Mouse (Mus musculus) heart, embryonic 16.5 days (tissue): ENCODE measurements around the gene Cux1. TPM values are rescaled to one million over a fixed set of nuclear protein-coding genes. Genes with fewer than 3 reads are reported as not detected.

Source experiments
- ATAC-seq: fragments of 200-750 bp; cut with Nextera tagmentation; replicated peaks from 2 replicates; pipeline ENCODE4 v1.8.0; 2017; ENCODE audit warnings: moderate number of reproducible peaks; ENCODE audit not compliant: insufficient read depth, low FRiP score; ENCODE audit errors: extremely low read depth
- H3K27ac ChIP-seq: fragments of 300-500 bp; sonication (generic); 2 replicates; pipeline ENCODE4 v1.5.1; 2014; ENCODE audit warnings: mild to moderate bottlenecking, low read length, control low read depth, moderate library complexity
- H3K27me3 ChIP-seq: fragments of 300-500 bp; sonication (generic); 2 replicates; pipeline ENCODE4 v1.6.1; 2014; ENCODE audit warnings: low read length, mixed read lengths; ENCODE audit not compliant: control insufficient read depth, insufficient read depth
- H3K36me3 ChIP-seq: fragments of 300-500 bp; sonication (generic); 2 replicates; pipeline ENCODE4 v1.6.1; 2014; ENCODE audit not compliant: control insufficient read depth, insufficient read depth
- H3K4me1 ChIP-seq: fragments of 300-500 bp; sonication (generic); 2 replicates; pipeline ENCODE4 v1.6.1; 2014; ENCODE audit warnings: low read length, mixed read lengths; ENCODE audit not compliant: control insufficient read depth, insufficient read depth
- H3K4me2 ChIP-seq: fragments of 300-500 bp; sonication (generic); 2 replicates; pipeline ENCODE4 v1.6.1; 2014; ENCODE audit warnings: low read depth, mild to moderate bottlenecking, control low read depth, low read length
- H3K4me3 ChIP-seq: fragments of 300-500 bp; sonication (generic); 2 replicates; pipeline ENCODE4 v1.5.1; 2014; ENCODE audit warnings: mild to moderate bottlenecking, control low read depth, low read length
- H3K9ac ChIP-seq: fragments of 300-500 bp; sonication (generic); 2 replicates; pipeline ENCODE4 v1.6.1; 2014; ENCODE audit warnings: low read length, control low read depth
- H3K9me3 ChIP-seq: fragments of 300-500 bp; sonication (generic); replicated peaks from 2 replicates; pipeline ENCODE4 v1.6.1; 2016; ENCODE audit warnings: low read length; ENCODE audit not compliant: control insufficient read depth
- WGBS: fragments of 180-500 bp; shearing (Covaris S2); extraction: QIAGEN DNeasy Blood & Tissue Kit; methylation state at CpG from one replicate; pipeline ENCODE4 v1.1.7; 2014; 5-methylcytosine and 5-hydroxymethylcytosine counted together
- polyA plus RNA-seq: library from polyadenylated mRNA; unstranded; fragments of >200 nt; fragmentation: Nextera tagmentation; extraction: Ambion mirVana; gene quantifications from 2 replicates; pipeline ENCODE4 v1.2.1, GENCODE M21; 2015

Cux1 gene
- polyA plus RNA-seq, 1 experiment from 2014 or later = 89.0 TPM

- Histone ChIP-seq H3K4me3 (peak overlapping the region; percentile 5; the same call in 1 of the 2 replicates), H3K4me1 (peaks cover 31% of the 10 kb centered on the region), H3K27ac (peak overlapping the region; percentile 97), H3K36me3 (no peaks in the 10 kb centered on the region), H3K4me2 (peak overlapping the region; percentile 58), H3K9me3 (no peaks in the 10 kb centered on the region), H3K9ac (peak overlapping the region; percentile 66), H3K27me3 (no peaks in the 10 kb centered on the region)
- WGBS = 16% methylated on average over 13 of the region's 13 CpGs
- ATAC-seq = peak; percentile 65
Observed at GRCm38 (mm10) chr5:136427772-136428497, 139.4 kb downstream of the Cux1 start.

- Histone ChIP-seq H3K4me2 (peak overlapping the region; percentile 58), H3K27me3 (no peaks in the 10 kb centered on the region), H3K4me3 (peak overlapping the region; percentile 5; the same call in 1 of the 2 replicates), H3K27ac (peak overlapping the region; percentile 97), H3K9ac (peak overlapping the region; percentile 66), H3K36me3 (no peaks in the 10 kb centered on the region), H3K9me3 (no peaks in the 10 kb centered on the region), H3K4me1 (peaks cover 31% of the 10 kb centered on the region)
- peak; percentile 8; the same call in 1 of the 2 replicates for ATAC-seq
- WGBS = 39% methylated on average over 4 of the region's 4 CpGs
Observed at GRCm38 (mm10) chr5:136427121-136427771, 140.0 kb downstream of the Cux1 start.

GRCm38 (mm10) chr5:136422948-136423347 is 144.3 kb downstream of the Cux1 start:
- WGBS = 89% methylated on average over 2 of the region's 2 CpGs
- Histone ChIP-seq H3K9me3 (no peaks in the 10 kb centered on the region), H3K27me3 (no peaks in the 10 kb centered on the region), H3K9ac (no peak overlapping the region), H3K4me1 (peaks cover 23% of the 10 kb centered on the region), H3K4me3 (no peak overlapping the region), H3K4me2 (no peak overlapping the region), H3K27ac (no peak overlapping the region), H3K36me3 (no peaks in the 10 kb centered on the region)
- ATAC-seq = no peak

GRCm38 (mm10) chr5:136421885-136422284 is 145.4 kb downstream of the Cux1 start:
- H3K4me2 ChIP-seq = no peak overlapping the region
- WGBS = 52% methylated on average over 3 of the region's 3 CpGs
- ATAC-seq = no peak

GRCm38 (mm10) chr5:136421316-136421715 is 146.0 kb downstream of the Cux1 start:
- Histone ChIP-seq H3K36me3 (no peaks in the 10 kb centered on the region), H3K9me3 (no peaks in the 10 kb centered on the region), H3K4me2 (no peak overlapping the region), H3K4me1 (peaks cover 10% of the 10 kb centered on the region), H3K4me3 (no peak overlapping the region), H3K27me3 (no peaks in the 10 kb centered on the region), H3K9ac (no peak overlapping the region), H3K27ac (no peak overlapping the region)
- WGBS = 82% methylated on average over 3 of the region's 3 CpGs
- no peak for ATAC-seq

More at GRCm38 (mm10) chr5:136421885-136422284, 145.4 kb downstream of the Cux1 start:
- H3K9me3 ChIP-seq = no peaks in the 10 kb centered on the region
- no peaks in the 10 kb centered on the region for H3K36me3 ChIP-seq
- H3K9ac ChIP-seq = no peak overlapping the region
- no peak overlapping the region for H3K4me3 ChIP-seq
- H3K27ac ChIP-seq = no peak overlapping the region
- peaks cover 15% of the 10 kb centered on the region for H3K4me1 ChIP-seq
- H3K27me3 ChIP-seq = no peaks in the 10 kb centered on the region

GRCm38 (mm10) chr5:136420342-136420741 is 146.9 kb downstream of the Cux1 start:
- no peaks in the 10 kb centered on the region for H3K27me3 ChIP-seq
- H3K4me3 ChIP-seq = no peak overlapping the region
- H3K27ac ChIP-seq = no peak overlapping the region
- no peaks in the 10 kb centered on the region for H3K36me3 ChIP-seq
- no peak overlapping the region for H3K9ac ChIP-seq
- H3K4me1 ChIP-seq = peaks cover 15% of the 10 kb centered on the region
- H3K4me2 ChIP-seq = no peak overlapping the region
- 75% methylated on average over 3 of the region's 3 CpGs for WGBS
- ATAC-seq = no peak
- no peaks in the 10 kb centered on the region for H3K9me3 ChIP-seq

- Histone ChIP-seq H3K4me2 (no peak overlapping the region), H3K4me3 (no peak overlapping the region), H3K27ac (no peak overlapping the region; the same call in 1 of the 2 replicates), H3K36me3 (no peaks in the 10 kb centered on the region), H3K27me3 (no peaks in the 10 kb centered on the region), H3K9ac (no peak overlapping the region), H3K9me3 (no peaks in the 10 kb centered on the region), H3K4me1 (peaks cover 24% of the 10 kb centered on the region)
- WGBS = 72% methylated on average over 4 of the region's 4 CpGs
- no peak for ATAC-seq
Observed at GRCm38 (mm10) chr5:136417891-136418290, 149.4 kb downstream of the Cux1 start.

- Histone ChIP-seq H3K4me3 (no peak overlapping the region), H3K27ac (no peak overlapping the region), H3K27me3 (no peaks in the 10 kb centered on the region), H3K9me3 (no peaks in the 10 kb centered on the region), H3K4me2 (no peak overlapping the region), H3K36me3 (no peaks in the 10 kb centered on the region), H3K9ac (no peak overlapping the region), H3K4me1 (peaks cover 35% of the 10 kb centered on the region)
- 77% methylated on average over 2 of the region's 2 CpGs for WGBS
- no peak for ATAC-seq
Observed at GRCm38 (mm10) chr5:136414479-136414878, 152.8 kb downstream of the Cux1 start.

GRCm38 (mm10) chr5:136410681-136411181 is 156.6 kb downstream of the Cux1 start:
- H3K27me3 ChIP-seq = no peaks in the 10 kb centered on the region
- ATAC-seq = peak; percentile 46
- H3K4me1 ChIP-seq = peaks cover 37% of the 10 kb centered on the region
- no peak overlapping the region for H3K9ac ChIP-seq
- H3K27ac ChIP-seq = peak overlapping the region; percentile 63
- H3K36me3 ChIP-seq = peaks cover 12% of the 10 kb centered on the region
- no peak overlapping the region for H3K4me3 ChIP-seq
- no peak overlapping the region for H3K4me2 ChIP-seq
- WGBS = 16% methylated on average over 7 of the region's 7 CpGs
- H3K9me3 ChIP-seq = peaks cover 5% of the 10 kb centered on the region; the same call in 1 of the 2 replicates
